Mouse (Mus musculus) bone marrow, adult 2 months (tissue): ENCODE results near the gene Dpy19l1.

ENCODE experiments used
- CTCF ChIP-seq: fragments of 200-500 bp; IDR thresholded peaks from 2 replicates; pipeline ENCODE4 v1.5.1; 2011; ENCODE audit warnings: low read length, control low read depth; ENCODE audit not compliant: control insufficient read depth, insufficient read depth
- POLR2A ChIP-seq: fragments of 200-500 bp; IDR thresholded peaks from 2 replicates; pipeline ENCODE4 v1.6.1; 2011; ENCODE audit warnings: low read depth, mild to moderate bottlenecking, control low read depth, low read length, borderline replicate concordance; ENCODE audit not compliant: control insufficient read depth

DNA sequence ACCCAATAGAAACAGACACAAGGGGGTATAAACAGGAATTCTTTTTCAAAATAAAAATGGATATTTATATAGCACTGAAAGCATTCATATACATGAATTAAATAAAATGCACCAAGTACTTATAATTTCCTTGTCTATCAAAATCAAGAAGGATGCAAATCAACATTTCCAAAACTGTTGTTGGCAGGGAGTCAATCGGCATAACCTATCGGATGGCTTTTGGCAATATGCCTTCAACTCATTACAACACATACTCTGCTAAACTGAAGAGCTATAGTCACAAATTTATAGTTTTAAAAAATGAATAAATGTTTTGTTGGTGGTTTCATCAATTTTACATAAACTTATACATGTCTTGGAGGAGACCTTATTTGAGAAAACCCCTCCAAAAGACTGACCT lies 25.7 kb downstream of the Dpy19l1 start:
- TF ChIP-seq POLR2A = no peak
- no peak for TF ChIP-seq CTCF
